Mouse (Mus musculus) ovary, adult 18-20 months (tissue): Measurements from ENCODE around the gene Rnf182.

Experiments used
- DNase-seq: peaks from one replicate; pipeline ENCODE4 v3.0.0; 2022; ENCODE audit warnings: low spot score, mixed read lengths

The Rnf182 gene

DNA sequence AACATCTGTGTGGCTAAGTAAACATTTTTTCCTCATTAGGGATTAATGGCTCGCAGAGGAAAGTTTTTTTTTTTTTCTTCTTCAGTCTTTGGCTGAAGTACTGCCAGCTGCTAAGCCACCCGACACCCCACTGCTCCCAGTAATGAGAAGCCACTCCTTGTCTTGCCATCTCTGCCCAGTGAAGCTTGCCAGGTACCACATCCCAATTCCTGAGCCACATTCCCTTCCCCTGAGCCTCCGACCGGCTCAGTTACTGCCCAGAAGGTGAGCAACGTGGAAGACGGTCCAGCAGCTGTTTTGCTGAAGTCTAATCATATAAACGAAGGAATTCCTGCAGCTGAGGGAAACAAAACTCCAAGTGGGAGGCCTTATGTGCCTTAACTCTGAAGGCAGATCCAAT lies 88.0 kb downstream of the Rnf182 start:
- DNase-seq = no peak

DNA sequence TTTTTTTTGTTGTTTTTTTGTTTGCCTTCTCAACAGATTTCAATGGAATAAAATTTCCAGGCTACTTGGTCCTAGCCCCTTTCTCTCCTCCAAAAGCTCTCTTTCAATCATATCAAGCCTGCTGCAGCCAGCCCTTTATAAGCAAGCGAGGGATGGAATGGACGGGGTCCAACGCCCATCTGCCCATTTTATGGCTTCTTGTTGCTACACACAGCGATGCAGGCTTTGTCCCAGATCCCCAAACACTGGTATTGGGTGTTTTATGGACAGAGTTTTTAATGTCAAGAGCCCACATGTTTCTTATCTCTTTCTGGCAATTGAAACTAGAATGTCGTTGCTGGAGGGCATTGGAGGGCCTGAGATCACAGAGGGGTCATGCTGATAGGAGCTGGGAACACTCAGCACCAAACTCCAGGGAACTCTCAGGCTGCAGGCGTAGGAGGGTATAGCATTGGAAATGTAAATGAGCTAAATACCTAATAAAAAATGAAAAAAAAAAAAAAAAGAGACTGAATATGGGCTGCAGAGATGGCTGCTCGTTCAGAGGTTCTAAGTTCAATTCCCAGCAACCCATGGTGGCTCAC lies 89.1 kb downstream of the Rnf182 start:
- DNase-seq = no peak

DNA sequence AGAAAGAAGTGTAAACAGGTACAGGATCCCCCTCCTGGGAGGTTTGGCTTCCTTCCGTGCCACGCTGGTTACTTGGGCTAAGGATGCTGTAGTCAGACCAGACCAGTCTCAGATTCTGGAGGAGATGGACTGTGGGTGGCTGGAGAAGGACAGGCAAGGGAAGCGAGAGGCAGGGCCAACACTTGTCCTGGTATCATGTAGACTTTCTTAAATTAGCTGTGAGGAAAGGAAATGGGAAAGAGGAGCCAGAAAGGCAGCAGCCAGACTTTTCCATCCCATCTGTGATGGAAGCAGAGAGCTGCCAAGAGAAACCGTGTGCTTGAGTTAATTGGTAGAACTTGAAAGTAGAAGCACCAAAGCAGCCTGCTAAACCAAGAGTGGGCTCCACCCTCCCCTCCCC lies 90.9 kb downstream of the Rnf182 start:
- DNase-seq = no peak

DNA sequence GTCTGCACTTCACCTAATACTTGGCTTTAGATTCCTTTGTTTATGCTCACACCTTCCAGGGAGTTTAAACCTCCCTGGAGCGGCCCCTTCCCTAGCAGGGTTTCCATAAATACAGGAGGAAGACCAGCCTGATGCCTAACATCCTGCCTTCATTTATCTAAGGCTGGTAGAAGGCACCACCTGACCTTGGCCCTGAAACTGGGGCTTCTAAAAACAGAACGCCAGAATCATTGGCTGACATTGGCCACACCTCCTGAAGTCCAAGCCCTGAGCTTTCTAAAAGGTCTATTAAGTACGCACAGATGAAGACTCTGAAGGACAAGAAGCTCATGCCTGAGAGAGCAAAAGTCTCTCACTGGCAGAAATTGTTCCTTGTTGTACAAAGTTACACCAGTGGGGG lies 94.0 kb downstream of the Rnf182 start:
- DNase-seq = no peak

DNA sequence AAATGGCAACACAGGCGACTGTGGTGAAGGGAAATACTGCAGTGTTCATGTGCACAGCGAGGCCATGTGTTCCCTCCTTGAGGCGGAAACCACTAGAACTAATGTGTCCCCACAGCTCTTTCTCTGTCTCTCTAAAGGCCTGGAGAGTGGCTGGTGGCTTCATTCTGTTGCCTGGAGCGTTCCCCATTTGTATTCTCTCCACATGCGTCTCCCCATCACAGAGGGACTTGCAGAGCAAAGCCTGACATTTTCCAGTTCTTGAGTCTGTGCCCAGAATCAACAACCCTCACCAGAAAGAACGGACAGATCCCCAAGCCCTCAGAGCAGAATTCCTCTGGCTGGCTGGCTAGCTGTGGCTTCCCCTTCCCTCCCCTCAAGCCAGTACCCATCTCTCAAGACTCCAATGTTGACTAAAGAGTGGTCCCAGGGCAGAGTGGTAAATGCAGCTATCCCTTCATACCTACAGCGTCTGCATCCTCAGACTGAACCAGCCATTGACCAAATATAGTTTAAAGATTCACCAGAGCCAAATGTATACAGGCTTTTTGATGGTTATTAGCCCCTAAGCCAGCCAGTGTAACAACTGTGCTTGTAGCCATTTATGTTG lies 96.3 kb downstream of the Rnf182 start:
- no peak for DNase-seq

DNA sequence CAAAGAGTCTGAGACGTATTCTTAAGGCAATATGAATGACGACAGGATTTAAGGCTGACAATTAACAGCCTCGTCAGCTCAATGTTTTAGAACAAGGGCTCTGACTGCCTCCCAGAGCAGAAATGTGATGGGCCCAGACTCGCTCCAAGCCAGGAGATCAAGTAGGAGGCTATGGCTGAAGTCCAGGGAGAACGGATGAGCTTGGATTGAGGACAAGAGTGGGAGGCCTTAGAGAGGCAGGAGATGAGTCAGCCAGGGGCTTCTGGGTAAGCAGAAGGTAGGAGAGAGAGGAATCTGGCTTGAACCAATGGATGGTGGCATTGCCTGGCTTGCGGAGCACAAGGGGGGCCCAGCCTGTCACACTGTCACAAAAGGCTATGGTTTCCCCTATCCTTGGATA lies 99.2 kb downstream of the Rnf182 start:
- no peak for DNase-seq

DNA sequence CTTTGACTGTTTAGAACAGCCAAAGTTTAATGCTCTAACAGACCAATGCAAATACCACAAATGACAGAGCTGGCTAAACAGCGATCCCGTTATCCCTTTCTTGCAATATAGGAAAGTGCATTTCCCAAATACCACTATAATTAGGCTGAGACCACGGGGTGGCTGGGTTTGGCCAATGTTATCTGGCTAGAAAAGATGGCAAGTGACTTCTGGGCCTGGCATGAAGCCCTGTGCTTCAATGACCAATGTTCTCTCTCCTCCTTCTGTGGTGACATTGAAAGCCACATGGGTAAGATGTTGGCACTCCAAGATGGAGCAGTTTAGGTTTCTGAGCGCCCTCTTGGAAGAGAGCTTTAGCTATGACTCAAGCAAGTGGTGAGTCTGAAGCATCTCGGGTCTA lies 100.0 kb downstream of the Rnf182 start:
- DNase-seq = no peak

DNA sequence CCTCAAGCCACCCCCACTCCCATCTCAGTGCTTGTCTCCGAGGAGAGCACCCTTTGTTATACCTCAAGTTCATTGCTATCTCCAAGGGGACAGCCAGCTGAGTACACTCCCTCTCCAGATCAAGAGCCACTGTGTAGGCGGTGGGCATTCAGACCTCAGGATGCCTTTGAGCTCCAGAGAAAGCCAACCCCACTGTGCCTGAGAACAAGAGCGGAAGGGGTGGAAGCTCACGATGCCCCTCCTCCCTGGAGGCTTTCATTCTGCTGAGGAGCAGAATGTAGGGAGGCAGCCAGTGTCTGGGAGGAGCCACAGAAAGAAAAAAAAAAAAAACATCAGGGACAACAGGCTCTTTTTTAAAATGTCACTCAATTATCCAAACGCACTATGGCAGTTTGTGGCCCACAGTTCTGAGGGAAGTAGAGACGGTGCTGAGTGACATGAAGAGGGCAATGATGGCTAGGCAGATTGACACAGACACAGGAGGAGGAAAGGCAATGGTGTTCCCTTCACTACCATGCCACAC lies 101.1 kb downstream of the Rnf182 start:
- no peak for DNase-seq

DNA sequence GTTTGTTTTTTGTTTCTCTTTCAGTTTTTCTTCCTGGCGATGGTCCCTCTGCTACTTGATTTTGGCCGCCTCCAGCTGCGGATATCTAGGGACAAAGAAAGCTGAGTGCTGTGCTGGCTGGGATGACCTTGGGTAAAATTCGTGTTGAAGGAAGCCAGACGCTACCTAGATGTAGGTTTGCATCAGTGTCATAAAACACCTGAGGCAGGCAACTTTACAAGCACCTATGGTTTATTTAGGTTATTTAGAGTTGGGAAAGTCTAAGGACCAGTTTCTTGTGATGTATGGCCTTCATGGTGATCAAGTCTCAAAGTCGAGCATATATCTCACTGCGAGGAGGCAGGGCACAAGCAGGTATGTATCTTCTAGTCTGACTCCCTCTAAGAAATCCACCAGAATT lies 102.7 kb downstream of the Rnf182 start:
- DNase-seq = no peak

DNA sequence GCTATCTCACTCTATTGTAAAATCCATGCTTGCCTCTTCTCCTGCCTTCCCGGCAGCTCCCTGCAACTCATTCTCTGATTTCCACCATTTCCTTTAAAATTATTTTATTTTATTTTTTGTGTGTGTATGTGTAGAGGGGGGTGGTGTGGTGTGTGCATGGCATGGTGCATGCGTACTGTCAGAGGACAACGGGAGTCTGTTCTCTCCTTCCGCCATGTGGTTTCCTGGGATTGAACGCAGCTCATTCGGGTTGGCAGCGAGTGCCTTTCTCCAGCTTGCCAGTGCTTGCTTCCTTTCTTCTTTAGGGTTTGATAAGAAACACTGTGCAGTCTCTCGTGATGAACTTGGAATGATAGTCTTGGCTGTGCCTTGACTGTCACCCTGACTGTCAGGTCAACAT lies 105.0 kb downstream of the Rnf182 start:
- DNase-seq = no peak
